Mouse (Mus musculus) embryonic fibroblast, embryonic 13.5 days (primary cell): ENCODE measurements at regions not wholly inside any gene's neighbourhood (a gene's known extent, or its start where the extent isn't known, plus 50 kb on each side); places are given as distances from the start of the nearest gene placed in this dataset.

Experiments used
- H3K27ac ChIP-seq: 2 replicates; pipeline ENCODE4 v1.5.1; 2012; ENCODE audit warnings: low read length, control low read depth, inconsistent platforms; ENCODE audit not compliant: insufficient read depth
- H3K4me1 ChIP-seq: 2 replicates; pipeline ENCODE4 v1.6.1; 2011; ENCODE audit warnings: low read length; ENCODE audit not compliant: control insufficient read depth, insufficient read depth
- H3K4me3 ChIP-seq: 2 replicates; pipeline ENCODE4 v1.5.1; 2011; ENCODE audit warnings: mild to moderate bottlenecking, control low read depth, low read length; ENCODE audit not compliant: insufficient read depth
- CTCF ChIP-seq: IDR thresholded peaks from 2 replicates; pipeline ENCODE4 v1.5.1; 2011; ENCODE audit warnings: mild to moderate bottlenecking, control low read depth, low read length, moderate library complexity, borderline replicate concordance; ENCODE audit not compliant: insufficient read depth
- POLR2A ChIP-seq: IDR thresholded peaks from 2 replicates; pipeline ENCODE4 v1.6.1; 2011; ENCODE audit warnings: low read depth, mild to moderate bottlenecking, control low read depth, low read length, moderate library complexity

- H3K27ac ChIP-seq: no peak overlapping the region
Observed at GRCm38 (mm10) chrX:11086257-11087072, 212.6 kb upstream of the H2al1a start.

GRCm38 (mm10) chrX:11087913-11088312 lies 211.1 kb upstream of the H2al1a start:
- Histone ChIP-seq H3K4me1 (no peaks in the 10 kb centered on the region), H3K27ac (no peak overlapping the region), H3K4me3 (no peak overlapping the region)
- TF ChIP-seq POLR2A: no peak
- 0 out of 2 replicates have a peak, but pooled peaks have one; percentile 45 for TF ChIP-seq CTCF

More at GRCm38 (mm10) chrX:11086257-11087072, 212.6 kb upstream of the H2al1a start:
- no peaks in the 10 kb centered on the region for H3K4me1 ChIP-seq
- TF ChIP-seq POLR2A: no peak
- TF ChIP-seq CTCF: no peak
- no peak overlapping the region for H3K4me3 ChIP-seq

- TF ChIP-seq POLR2A (no peak), CTCF (no peak)
- Histone ChIP-seq H3K4me3 (no peak overlapping the region), H3K4me1 (no peaks in the 10 kb centered on the region), H3K27ac (no peak overlapping the region)
Observed at GRCm38 (mm10) chrX:11088506-11088905, 210.6 kb upstream of the H2al1a start.

GRCm38 (mm10) chrX:11090432-11090831 lies 208.6 kb upstream of the H2al1a start:
- no peak overlapping the region for H3K27ac ChIP-seq
- no peaks in the 10 kb centered on the region for H3K4me1 ChIP-seq
- TF ChIP-seq POLR2A (no peak), CTCF (no peak)
- no peak overlapping the region for H3K4me3 ChIP-seq

GRCm38 (mm10) chrX:11097581-11098254 lies 201.3 kb upstream of the H2al1a start:
- H3K4me3 ChIP-seq: no peak overlapping the region
- H3K27ac ChIP-seq: no peak overlapping the region
- H3K4me1 ChIP-seq: no peaks in the 10 kb centered on the region
- TF ChIP-seq CTCF: no peak
- TF ChIP-seq POLR2A: no peak

GRCm38 (mm10) chrX:11098366-11098765 lies 200.7 kb upstream of the H2al1a start:
- H3K4me3 ChIP-seq: no peak overlapping the region
- no peaks in the 10 kb centered on the region for H3K4me1 ChIP-seq
- no peak for TF ChIP-seq CTCF
- no peak for TF ChIP-seq POLR2A
- H3K27ac ChIP-seq: no peak overlapping the region

GRCm38 (mm10) chrX:11099146-11100087 lies 199.6 kb upstream of the H2al1a start:
- Histone ChIP-seq H3K4me1 (no peaks in the 10 kb centered on the region), H3K4me3 (no peak overlapping the region), H3K27ac (no peak overlapping the region)
- no peak for TF ChIP-seq CTCF
- TF ChIP-seq POLR2A: no peak

GRCm38 (mm10) chrX:11100935-11101334 lies 198.1 kb upstream of the H2al1a start:
- no peak overlapping the region for H3K4me3 ChIP-seq
- H3K4me1 ChIP-seq: no peaks in the 10 kb centered on the region
- no peak overlapping the region for H3K27ac ChIP-seq
- no peak for TF ChIP-seq POLR2A
- peak; percentile 4; the same call in 1 of the 2 replicates for TF ChIP-seq CTCF

- TF ChIP-seq CTCF: no peak
- no peak for TF ChIP-seq POLR2A
- no peaks in the 10 kb centered on the region for H3K4me1 ChIP-seq
- no peak overlapping the region for H3K27ac ChIP-seq
- no peak overlapping the region for H3K4me3 ChIP-seq
Observed at GRCm38 (mm10) chrX:11131253-11131652, 167.8 kb upstream of the H2al1a start.
